Mouse (Mus musculus): ENCODE data around the gene Slc34a3.

Gene Slc34a3

GRCm38 (mm10) chr2:25194486-25195171 lies 39.5 kb downstream of the Slc34a3 start:
- H3K4me3 ChIP-seq (replicated peaks; ENCODE audit: low read length): peak overlapping the region; percentile 81
- peaks cover 60% of the 10 kb centered on the region for H3K4me1 ChIP-seq (replicated peaks; ENCODE audit: low read depth, low read length)
- H3K36me3 ChIP-seq (ENCODE audit: insufficient read depth, low read length): peaks cover 28% of the 10 kb centered on the region
- no peaks in the 10 kb centered on the region for H3K9me3 ChIP-seq (ENCODE audit: low read length)
- peaks cover 8% of the 10 kb centered on the region for H3K27me3 ChIP-seq (ENCODE audit: insufficient read depth, low read length)
- no peak for TF ChIP-seq POU5F1 (IDR thresholded peaks at IDR 0.05; ENCODE audit: borderline replicate concordance, low read length)
- TF ChIP-seq CTCF (conservative IDR thresholded peaks at IDR 0.05; ENCODE audit: low read length): no peak
- TF ChIP-seq NANOG (IDR thresholded peaks at IDR 0.05; ENCODE audit: borderline replicate concordance, low read length): no peak

GRCm38 (mm10) chr2:25194006-25194405 lies 40.2 kb downstream of the Slc34a3 start:
- Histone ChIP-seq H3K27me3 (ENCODE audit: insufficient read depth, low read length) (peaks cover 8% of the 10 kb centered on the region), H3K4me1 (replicated peaks; ENCODE audit: low read depth, low read length) (peaks cover 59% of the 10 kb centered on the region), H3K9me3 (ENCODE audit: low read length) (no peaks in the 10 kb centered on the region), H3K36me3 (ENCODE audit: insufficient read depth, low read length) (peaks cover 22% of the 10 kb centered on the region), H3K4me3 (replicated peaks; ENCODE audit: low read length) (peak overlapping the region; percentile 81)
- TF ChIP-seq POU5F1 (IDR thresholded peaks at IDR 0.05; ENCODE audit: borderline replicate concordance, low read length) (no peak), NANOG (IDR thresholded peaks at IDR 0.05; ENCODE audit: borderline replicate concordance, low read length) (no peak), CTCF (conservative IDR thresholded peaks at IDR 0.05; ENCODE audit: low read length) (no peak)

GRCm38 (mm10) chr2:25193330-25193770 lies 40.8 kb downstream of the Slc34a3 start:
- no peak for TF ChIP-seq POU5F1 (IDR thresholded peaks at IDR 0.05; ENCODE audit: borderline replicate concordance, low read length)
- peak; percentile 80 for TF ChIP-seq CTCF (conservative IDR thresholded peaks at IDR 0.05; ENCODE audit: low read length)
- peak overlapping the region; percentile 81 for H3K4me3 ChIP-seq (replicated peaks; ENCODE audit: low read length)
- H3K36me3 ChIP-seq (ENCODE audit: insufficient read depth, low read length): peaks cover 15% of the 10 kb centered on the region
- H3K9me3 ChIP-seq (ENCODE audit: low read length): no peaks in the 10 kb centered on the region
- H3K4me1 ChIP-seq (replicated peaks; ENCODE audit: low read depth, low read length): peaks cover 56% of the 10 kb centered on the region
- H3K27me3 ChIP-seq (ENCODE audit: insufficient read depth, low read length): peaks cover 8% of the 10 kb centered on the region

GRCm38 (mm10) chr2:25187841-25188240 lies 46.3 kb downstream of the Slc34a3 start:
- Histone ChIP-seq H3K36me3 (ENCODE audit: insufficient read depth, low read length) (no peaks in the 10 kb centered on the region), H3K9me3 (ENCODE audit: low read length) (no peaks in the 10 kb centered on the region), H3K4me1 (replicated peaks; ENCODE audit: low read depth, low read length) (peaks cover 31% of the 10 kb centered on the region), H3K27me3 (ENCODE audit: insufficient read depth, low read length) (peaks cover 52% of the 10 kb centered on the region), H3K4me3 (replicated peaks; ENCODE audit: low read length) (no peak overlapping the region)
- TF ChIP-seq POU5F1 (IDR thresholded peaks at IDR 0.05; ENCODE audit: borderline replicate concordance, low read length) (no peak), CTCF (conservative IDR thresholded peaks at IDR 0.05; ENCODE audit: low read length) (no peak), NANOG (IDR thresholded peaks at IDR 0.05; ENCODE audit: borderline replicate concordance, low read length) (no peak)

- no peak for TF ChIP-seq POU5F1 (IDR thresholded peaks at IDR 0.05; ENCODE audit: borderline replicate concordance, low read length)
- TF ChIP-seq CTCF (conservative IDR thresholded peaks at IDR 0.05; ENCODE audit: low read length): no peak
- TF ChIP-seq NANOG (IDR thresholded peaks at IDR 0.05; ENCODE audit: borderline replicate concordance, low read length): no peak
These were observed 47.6 kb downstream of the Slc34a3 start for GRCm38 (mm10) chr2:25186575-25186930.

GRCm38 (mm10) chr2:25185625-25186574 lies 48.3 kb downstream of the Slc34a3 start:
- TF ChIP-seq CTCF (conservative IDR thresholded peaks at IDR 0.05; ENCODE audit: low read length): peak; percentile 23; the same call in 1 of the 2 replicates
- no peak for TF ChIP-seq POU5F1 (IDR thresholded peaks at IDR 0.05; ENCODE audit: borderline replicate concordance, low read length)
- peak overlapping the region; percentile 80 for H3K4me3 ChIP-seq (replicated peaks; ENCODE audit: low read length)
- H3K9me3 ChIP-seq (ENCODE audit: low read length): no peaks in the 10 kb centered on the region
- peaks cover 70% of the 10 kb centered on the region for H3K27me3 ChIP-seq (ENCODE audit: insufficient read depth, low read length)
- H3K36me3 ChIP-seq (ENCODE audit: insufficient read depth, low read length): no peaks in the 10 kb centered on the region
- peaks cover 40% of the 10 kb centered on the region for H3K4me1 ChIP-seq (replicated peaks; ENCODE audit: low read depth, low read length)

More at GRCm38 (mm10) chr2:25186575-25186930, 47.6 kb downstream of the Slc34a3 start:
- H3K9me3 ChIP-seq (ENCODE audit: low read length): no peaks in the 10 kb centered on the region
- H3K4me1 ChIP-seq (replicated peaks; ENCODE audit: low read depth, low read length): peaks cover 40% of the 10 kb centered on the region
- no peaks in the 10 kb centered on the region for H3K36me3 ChIP-seq (ENCODE audit: insufficient read depth, low read length)
- peaks cover 64% of the 10 kb centered on the region for H3K27me3 ChIP-seq (ENCODE audit: insufficient read depth, low read length)
- peak overlapping the region; percentile 80 for H3K4me3 ChIP-seq (replicated peaks; ENCODE audit: low read length)

GRCm38 (mm10) chr2:25184496-25184895 lies 49.7 kb downstream of the Slc34a3 start:
- peaks cover 49% of the 10 kb centered on the region for H3K4me1 ChIP-seq (replicated peaks; ENCODE audit: low read depth, low read length)
- H3K9me3 ChIP-seq (ENCODE audit: low read length): no peaks in the 10 kb centered on the region
- no peaks in the 10 kb centered on the region for H3K36me3 ChIP-seq (ENCODE audit: insufficient read depth, low read length)
- no peak overlapping the region for H3K4me3 ChIP-seq (replicated peaks; ENCODE audit: low read length)
- H3K27me3 ChIP-seq (ENCODE audit: insufficient read depth, low read length): peaks cover 79% of the 10 kb centered on the region
- TF ChIP-seq POU5F1 (IDR thresholded peaks at IDR 0.05; ENCODE audit: borderline replicate concordance, low read length): no peak

- TF ChIP-seq POU5F1 (IDR thresholded peaks at IDR 0.05; ENCODE audit: borderline replicate concordance, low read length) (no peak), CTCF (conservative IDR thresholded peaks at IDR 0.05; ENCODE audit: low read length) (no peak), NANOG (IDR thresholded peaks at IDR 0.05; ENCODE audit: borderline replicate concordance, low read length) (no peak)
These were observed 50.8 kb downstream of the Slc34a3 start for GRCm38 (mm10) chr2:25183336-25183735.

More at GRCm38 (mm10) chr2:25183336-25183735, 50.8 kb downstream of the Slc34a3 start:
- Histone ChIP-seq H3K4me3 (replicated peaks; ENCODE audit: low read length) (no peak overlapping the region), H3K9me3 (ENCODE audit: low read length) (no peaks in the 10 kb centered on the region), H3K4me1 (replicated peaks; ENCODE audit: low read depth, low read length) (peaks cover 57% of the 10 kb centered on the region), H3K27me3 (ENCODE audit: insufficient read depth, low read length) (peaks cover 90% of the 10 kb centered on the region), H3K36me3 (ENCODE audit: insufficient read depth, low read length) (no peaks in the 10 kb centered on the region)
